Mouse (Mus musculus) megakaryocyte, adult 5-6 weeks (primary cell): ENCODE data around the gene Olfr172. TPM values are rescaled to one million over a fixed set of nuclear protein-coding genes. Genes with fewer than 3 reads are reported as not detected.

ENCODE experiments used
- ATAC-seq: 2 replicates; pipeline ENCODE4 v1.8.0; 2016; ENCODE audit warnings: mild to moderate bottlenecking, inconsistent platforms; ENCODE audit not compliant: poor library complexity, severe bottlenecking
- total RNA-seq, 2 experiments: library from RNA; stranded (forward) in 1 of 2; stranded (reverse) in 1 of 2; fragments of 153-499, 151-499 nt in 1 of 2; fragments of 221-1000, 200-1000 nt in 1 of 2; gene quantifications; 2 replicates each; pipeline versions ENCODE4 v1.2.3 to v1.2.4; 2015 to 2017

The Olfr172 gene
- total RNA-seq (2015) (not detected in 2 replicates), total RNA-seq (2017) (not detected in 2 replicates)

- no peak for ATAC-seq
Measured at GRCm38 (mm10) chr16:58763076-58763475, at the start of gene Olfr172. Gene Olfr172, minus strand, starts transcription at chr16:58763176.

GRCm38 (mm10) chr16:58800168-58800567 lies 37.2 kb upstream of the Olfr172 start, which contains the start of gene Olfr173:
Gene Olfr173, minus strand, starts transcription at chr16:58800268.
- ATAC-seq: no peak

GRCm38 (mm10) chr16:58756191-58756590 lies 6.8 kb downstream of the Olfr172 start:
- ATAC-seq: 0 out of 2 replicates have a peak, but pooled peaks have one; percentile 30

- peak; percentile 84 for ATAC-seq
Measured at GRCm38 (mm10) chr16:58751314-58751713, 11.7 kb downstream of the Olfr172 start.

- peak; percentile 41; the same call in 1 of the 2 replicates for ATAC-seq
Measured at GRCm38 (mm10) chr16:58746715-58747114, 16.3 kb downstream of the Olfr172 start.

- ATAC-seq: no peak
Measured at GRCm38 (mm10) chr16:58740751-58741150, 22.2 kb downstream of the Olfr172 start.

GRCm38 (mm10) chr16:58738800-58739199 lies 24.2 kb downstream of the Olfr172 start:
- ATAC-seq: peak; percentile 63; the same call in 1 of the 2 replicates

- ATAC-seq: no peak
Measured at GRCm38 (mm10) chr16:58738205-58738604, 24.8 kb downstream of the Olfr172 start.

GRCm38 (mm10) chr16:58728176-58728671 lies 34.8 kb downstream of the Olfr172 start:
- ATAC-seq: peak; percentile 43

- ATAC-seq: peak; percentile 96
Measured at GRCm38 (mm10) chr16:58727477-58728131, 35.4 kb downstream of the Olfr172 start, which contains the start of gene Cldnd1. Gene Cldnd1, plus strand, starts transcription at chr16:58727910.

- no peak for ATAC-seq
Measured at GRCm38 (mm10) chr16:58726680-58727476, 36.1 kb downstream of the Olfr172 start.

GRCm38 (mm10) chr16:58722292-58722691 lies 40.7 kb downstream of the Olfr172 start:
- peak; percentile 41; the same call in 1 of the 2 replicates for ATAC-seq

GRCm38 (mm10) chr16:58718666-58719120 lies 44.3 kb downstream of the Olfr172 start, which contains the start of gene Gpr15:
Gene Gpr15, minus strand, starts transcription at chr16:58719070.
- peak; percentile 19; the same call in 1 of the 2 replicates for ATAC-seq

GRCm38 (mm10) chr16:58715018-58715417 lies 48.0 kb downstream of the Olfr172 start:
- no peak for ATAC-seq

- no peak for ATAC-seq
Measured at GRCm38 (mm10) chr16:58713128-58713527, 49.8 kb downstream of the Olfr172 start.

GRCm38 (mm10) chr16:58712221-58712620 lies 50.8 kb downstream of the Olfr172 start:
- ATAC-seq: peak; percentile 87

Other genes starting within 250 kb of the Olfr172 start
- gene St3gal6, start 238.9 kb downstream of the Olfr172 start, total RNA-seq (2015): 9.4 and 15.6 TPM in 2 replicates
- 11.9 and 17.3 TPM in 2 replicates for gene St3gal6, start 238.9 kb downstream of the Olfr172 start, total RNA-seq (2017)
- not detected in 2 replicates for gene Gm813, start 146.2 kb downstream of the Olfr172 start, total RNA-seq (2015)
- not detected in 2 replicates for gene Gm813, start 146.2 kb downstream of the Olfr172 start, total RNA-seq (2017)
- not detected in 2 replicates for gene E330017A01Rik, start 124.4 kb downstream of the Olfr172 start, total RNA-seq (2015)
- not detected in 2 replicates for gene E330017A01Rik, start 124.4 kb downstream of the Olfr172 start, total RNA-seq (2017)
- gene Cpox, start 92.9 kb downstream of the Olfr172 start, total RNA-seq (2015): 36.6 and 50.8 TPM in 2 replicates
- gene Cpox, start 92.9 kb downstream of the Olfr172 start, total RNA-seq (2017): 17.7 and 25.5 TPM in 2 replicates
- 1.8 and 3.1 TPM in 2 replicates for gene Gpr15, start 44.1 kb downstream of the Olfr172 start, total RNA-seq (2015)
- gene Gpr15, start 44.1 kb downstream of the Olfr172 start, total RNA-seq (2017): 4.2 and 6.7 TPM in 2 replicates
- 65.0 and 74.3 TPM in 2 replicates for gene Cldnd1, start 35.3 kb downstream of the Olfr172 start, total RNA-seq (2015)
- 16.9 and 25.2 TPM in 2 replicates for gene Cldnd1, start 35.3 kb downstream of the Olfr172 start, total RNA-seq (2017)
- not detected in 2 replicates for gene Olfr173, start 37.1 kb upstream of the Olfr172 start, total RNA-seq (2015)
- not detected in 2 replicates for gene Olfr173, start 37.1 kb upstream of the Olfr172 start, total RNA-seq (2017)
- not detected in 2 replicates for gene Olfr175-ps1, start 63.6 kb upstream of the Olfr172 start, total RNA-seq (2015)
- not detected in 2 replicates for gene Olfr175-ps1, start 63.6 kb upstream of the Olfr172 start, total RNA-seq (2017)
- gene Olfr177, start 111.6 kb upstream of the Olfr172 start, total RNA-seq (2015): not detected in 2 replicates
- gene Olfr177, start 111.6 kb upstream of the Olfr172 start, total RNA-seq (2017): not detected in 2 replicates
- not detected in 2 replicates for gene Olfr178, start 128.9 kb upstream of the Olfr172 start, total RNA-seq (2015)
- gene Olfr178, start 128.9 kb upstream of the Olfr172 start, total RNA-seq (2017): not detected in 2 replicates
- not detected in 2 replicates for gene Olfr181, start 165.6 kb upstream of the Olfr172 start, total RNA-seq (2015)
- gene Olfr181, start 165.6 kb upstream of the Olfr172 start, total RNA-seq (2017): not detected in 2 replicates
- not detected in 2 replicates for gene Olfr180, start 166.2 kb upstream of the Olfr172 start, total RNA-seq (2015)
- gene Olfr180, start 166.2 kb upstream of the Olfr172 start, total RNA-seq (2017): not detected in 2 replicates
- not detected in 2 replicates for gene Olfr183, start 232.2 kb upstream of the Olfr172 start, total RNA-seq (2015)
- not detected in 2 replicates for gene Olfr183, start 232.2 kb upstream of the Olfr172 start, total RNA-seq (2017)